Mouse (Mus musculus) left cerebral cortex, adult 18-20 months (tissue): ENCODE data around the gene Galnt3. TPM values are rescaled to one million over a fixed set of nuclear protein-coding genes. Genes with fewer than 3 reads are reported as not detected.

Experiments
- DNase-seq, 2 experiments: peaks; one replicate each; pipeline ENCODE4 v3.0.0; 2021 to 2022; ENCODE audit warnings: low spot score in 2 of 2, mixed read lengths in 1 of 2
- total RNA-seq, 2 experiments: library from RNA; stranded (reverse); gene quantifications; 2 replicates each; pipeline ENCODE4 v1.2.3; 2021

Galnt3 gene
- total RNA-seq, 2 experiments from 2014 or later = 1.4 to 2.2 TPM

- no peak for DNase-seq
Observed at GRCm38 (mm10) chr2:66107864-66108514, 16.8 kb downstream of the Galnt3 start.

GRCm38 (mm10) chr2:66103740-66104436 is 20.9 kb downstream of the Galnt3 start:
- DNase-seq = no peak

GRCm38 (mm10) chr2:66101686-66102304 is 23.0 kb downstream of the Galnt3 start:
- no peak for DNase-seq

- no peak for DNase-seq
Observed at GRCm38 (mm10) chr2:66100671-66101351, 24.0 kb downstream of the Galnt3 start.

GRCm38 (mm10) chr2:66100239-66100638 is 24.6 kb downstream of the Galnt3 start:
- DNase-seq = no peak

- DNase-seq = no peak
Observed at GRCm38 (mm10) chr2:66094622-66095181, 30.1 kb downstream of the Galnt3 start.

GRCm38 (mm10) chr2:66091296-66091695 is 33.5 kb downstream of the Galnt3 start:
- DNase-seq = no peak

- no peak for DNase-seq
Observed at GRCm38 (mm10) chr2:66081876-66082275, 42.9 kb downstream of the Galnt3 start.

GRCm38 (mm10) chr2:66080731-66081130 is 44.1 kb downstream of the Galnt3 start:
- no peak for DNase-seq

GRCm38 (mm10) chr2:66069454-66069853 is 55.3 kb downstream of the Galnt3 start:
- no peak for DNase-seq

GRCm38 (mm10) chr2:66063291-66063690 is 61.5 kb downstream of the Galnt3 start:
- DNase-seq = peak in 1 of 2 experiments; percentile 9

GRCm38 (mm10) chr2:66044405-66045089 is 80.2 kb downstream of the Galnt3 start:
- no peak for DNase-seq

GRCm38 (mm10) chr2:66043441-66044404 is 81.1 kb downstream of the Galnt3 start:
- no peak for DNase-seq

- peak; percentile 70 to 81 for DNase-seq
Observed at GRCm38 (mm10) chr2:66041917-66042419, 82.8 kb downstream of the Galnt3 start.

- DNase-seq = no peak
Observed at GRCm38 (mm10) chr2:66041203-66041916, 83.4 kb downstream of the Galnt3 start.

GRCm38 (mm10) chr2:66040611-66041010 is 84.2 kb downstream of the Galnt3 start:
- DNase-seq = no peak

GRCm38 (mm10) chr2:66034907-66035679 is 89.7 kb downstream of the Galnt3 start:
- DNase-seq = peak in 1 of 2 experiments; percentile 23
